Mouse (Mus musculus) olfactory bulb, adult 2 months (tissue): ENCODE measurements around the gene Cep57l1.

Source experiments
- CTCF ChIP-seq: fragments of 200-500 bp; IDR thresholded peaks from 2 replicates; pipeline ENCODE4 v1.5.1; 2012; ENCODE audit warnings: low read depth, mild to moderate bottlenecking, low read length, moderate library complexity; ENCODE audit not compliant: insufficient read depth
- POLR2A ChIP-seq: fragments of 200-500 bp; IDR thresholded peaks from 2 replicates; pipeline ENCODE4 v1.6.1; 2012; ENCODE audit warnings: mild to moderate bottlenecking, low read depth, low read length, moderate library complexity; ENCODE audit not compliant: insufficient read depth

DNA sequence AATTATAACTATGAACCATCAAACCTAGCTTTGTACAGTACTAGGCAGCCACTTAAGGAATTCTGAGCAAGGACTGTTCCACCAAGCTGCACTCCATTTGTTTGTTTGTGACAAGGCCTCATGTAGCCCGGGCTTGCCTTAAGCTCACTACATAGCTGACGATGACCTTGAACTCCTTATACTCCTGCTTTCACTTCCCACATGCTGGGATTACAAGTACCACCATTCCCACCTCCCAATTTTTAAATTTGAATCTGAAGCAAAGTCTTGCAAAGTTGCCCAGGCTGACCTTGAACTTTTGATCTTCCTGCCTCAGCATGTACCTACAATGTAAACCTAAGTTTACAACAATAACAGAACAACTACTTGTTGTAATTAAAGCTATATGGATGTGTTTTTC lies 20.3 kb upstream of the Cep57l1 start:
- TF ChIP-seq POLR2A (no peak), CTCF (no peak)
